Mouse (Mus musculus) cerebellum, postnatal 36 days (tissue): ENCODE results near the gene Etd.
"Not testable (repeated sequence)": the region's sequence is repeated elsewhere in the genome, so short reads cannot be mapped to it uniquely, and the experiment has no call there.

Experiments
- DNase-seq, 2 experiments: peaks; one replicate each; pipeline ENCODE4 v3.0.0; 2021 to 2022; ENCODE audit warnings: mixed read lengths in 2 of 2

Etd gene

DNA sequence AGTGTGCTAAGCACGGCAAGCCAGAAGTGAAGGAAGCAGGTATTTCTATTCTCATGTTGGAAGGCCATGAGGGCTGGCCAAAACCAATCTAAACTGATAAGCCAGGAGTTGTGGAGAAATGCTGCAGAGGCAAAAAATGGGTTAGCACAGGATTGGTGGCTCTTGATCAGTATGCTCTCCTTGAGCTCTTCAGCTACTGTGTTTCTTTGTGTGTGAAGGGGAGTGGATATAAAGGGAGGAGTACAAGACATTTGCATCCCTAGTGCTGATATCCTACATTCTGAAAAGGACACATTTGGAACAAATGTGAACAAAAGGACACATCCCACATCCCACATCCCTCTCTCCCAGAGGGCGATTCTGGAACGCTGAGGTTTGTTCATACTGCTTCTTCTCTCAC, at the start of gene Etd:
TSS of gene Etd (plus strand) at position 301 of the 400 bp plus-strand sequence.
- DNase-seq: no peak

DNA sequence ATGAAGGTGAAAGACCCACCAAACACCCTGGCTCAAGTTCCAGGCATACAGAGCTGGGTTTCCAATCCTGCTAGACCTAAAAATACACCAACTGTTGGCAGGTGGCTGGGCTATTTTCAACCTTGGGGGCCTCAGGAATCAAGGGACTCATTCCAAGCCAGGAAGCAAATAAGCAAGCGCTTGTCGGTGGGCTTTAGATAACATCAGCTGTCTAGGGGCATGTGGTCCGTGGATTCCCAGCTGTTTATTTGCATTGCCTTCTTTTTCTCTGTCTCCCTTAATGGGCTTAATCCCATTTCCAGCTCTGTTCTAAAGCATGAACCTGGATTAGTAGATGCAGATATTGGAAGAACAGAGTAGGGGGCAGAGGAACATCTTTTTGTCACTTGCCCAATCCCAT, 48.4 kb upstream of the Etd start:
- no peak for DNase-seq

DNA sequence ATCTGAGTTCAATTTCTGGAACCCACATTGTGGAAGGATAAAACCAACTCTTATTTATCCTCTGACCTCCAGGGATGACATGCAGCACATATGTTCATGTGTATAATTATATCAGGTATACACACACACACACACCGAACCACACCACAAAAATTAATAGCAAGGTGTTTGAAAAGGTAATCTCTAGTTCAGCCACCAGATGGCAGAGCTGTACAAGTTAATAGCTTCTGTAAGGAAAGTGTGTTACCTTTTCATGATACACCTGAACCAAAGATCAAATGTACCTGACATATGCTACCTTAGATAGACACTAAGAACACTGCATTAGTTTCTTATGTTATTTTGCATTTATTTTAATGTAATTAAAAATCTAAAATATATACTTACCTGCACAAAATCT, 1.8 kb upstream of the Etd start:
- DNase-seq: peak in 1 of 2 experiments; percentile 5

DNA sequence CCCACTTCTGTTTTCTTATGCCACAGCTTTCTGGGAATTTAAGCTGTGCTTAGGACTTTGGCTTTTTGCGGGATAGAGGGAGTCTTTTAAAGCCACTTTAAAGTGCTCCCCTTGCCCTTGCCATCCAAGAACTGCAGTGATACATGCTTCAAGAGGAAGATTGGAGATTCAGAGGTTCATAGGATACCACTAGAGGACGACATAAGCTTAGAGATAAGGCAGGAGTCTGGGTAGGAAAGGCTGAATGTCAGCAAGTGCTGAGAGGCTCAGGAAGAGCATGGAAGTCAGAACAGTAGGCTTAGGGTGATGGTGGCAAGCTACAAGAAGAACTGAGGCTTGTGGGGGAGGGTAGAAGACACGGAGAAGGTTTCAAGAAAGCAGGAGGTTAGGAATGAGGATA, 24.9 kb downstream of the Etd start:
- DNase-seq: no peak

DNA sequence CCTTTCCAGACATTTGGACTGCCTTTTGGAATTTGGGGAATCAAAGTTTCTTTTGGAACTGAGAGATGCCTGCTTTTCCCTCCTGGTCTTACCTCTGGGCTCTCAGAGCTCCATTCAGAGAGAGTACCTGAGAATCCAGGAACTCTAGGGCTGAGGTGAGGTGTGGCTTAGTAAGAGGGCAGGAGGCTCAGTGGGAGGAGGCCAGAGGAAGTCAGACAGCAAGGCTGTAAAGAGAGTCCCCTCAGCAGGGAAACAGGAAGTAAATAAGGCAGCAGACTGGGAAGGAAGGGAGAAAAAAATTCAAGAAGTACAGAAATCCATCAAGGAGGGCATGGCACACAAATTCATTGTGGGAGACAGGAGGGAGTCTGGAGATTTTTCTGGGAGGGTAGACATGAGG, 29.5 kb downstream of the Etd start:
- not testable (repeated sequence) for DNase-seq
